In the genomic region with DNA sequence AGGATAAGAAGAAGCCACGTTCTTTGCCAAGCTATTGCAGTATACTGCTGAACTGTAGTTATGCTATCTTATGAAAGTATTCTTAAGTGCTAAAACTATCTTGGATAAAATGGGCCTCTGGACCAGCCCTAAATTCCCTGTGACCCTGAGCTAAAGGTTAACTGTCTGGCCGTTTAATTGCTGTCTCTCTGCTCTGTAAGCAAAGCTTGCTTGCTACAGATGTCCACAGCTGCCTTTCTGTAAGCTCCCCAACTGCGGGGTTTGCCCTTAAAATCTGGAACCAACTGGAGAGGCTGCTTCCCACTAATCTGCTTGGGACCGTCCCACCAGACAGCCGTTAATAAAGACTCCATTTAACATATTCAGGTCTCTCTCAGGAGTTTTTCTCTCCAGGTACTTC, we compare ENCODE assay signal across 15 mouse cellular contexts.
DNase-seq lines count a peak whose midpoint lies in the region; ATAC-seq lines count a peak whose summit lies in the region.
"Had no signal": no experiment of that assay in that cellular context is flagged by ENCODE, and none has a peak within 500 bp of the region (broad histone marks: within the 10 kb centered on the region; RNA-seq: fewer than 3 reads in every experiment).

No protein-coding gene starts in this region.

- DNase-seq in testis, postnatal 14 days (ENCODE audit: low spot score) = peak; percentile 59
- no peak for DNase-seq in testis, postnatal 10 days (ENCODE audit: low spot score)
- peak; percentile 84 for DNase-seq in kidney, postnatal 14 days
- no peak for DNase-seq in gastrocnemius, postnatal 25 days
- DNase-seq in adrenal gland, postnatal 10 days = no peak
- DNase-seq in hindbrain, embryonic 14.5 days (ENCODE audit: low spot score) = no peak
- DNase-seq: adrenal gland, postnatal 25 days; cerebellum, postnatal 36 days had no signal

- 0 out of 2 replicates have a peak overlapping the region, but pooled peaks have one; percentile 34 for H3K27ac ChIP-seq in intestine, embryonic 16.5 days (ENCODE audit: low read length)
- H3K27ac ChIP-seq in stomach, embryonic 15.5 days = peak overlapping the region; percentile 66; the same call in 1 of the 2 replicates
- H3K27ac ChIP-seq in hindbrain, embryonic 14.5 days = no peak overlapping the region
- H3K27ac ChIP-seq: embryonic facial prominence, embryonic 13.5 days; forebrain, embryonic 12.5 days; macrophage; neural tube, embryonic 13.5 days had no signal

- peak; percentile 61; the same call in 1 of the 2 replicates for ATAC-seq in intestine, embryonic 16.5 days
- ATAC-seq in stomach, embryonic 15.5 days (ENCODE audit: insufficient read depth, low FRiP score, low read depth) = 0 out of 2 replicates have a peak, but pooled peaks have one; percentile 40
- ATAC-seq in hindbrain, embryonic 14.5 days (ENCODE audit: low FRiP score) = no peak
- ATAC-seq: midbrain, embryonic 16.5 days had no signal

- no peaks in the 10 kb centered on the region for H3K27me3 ChIP-seq in intestine, embryonic 16.5 days (replicated peaks; ENCODE audit: control insufficient read depth, insufficient read depth, low read length)
- H3K27me3 ChIP-seq in stomach, embryonic 15.5 days (replicated peaks) = no peaks in the 10 kb centered on the region
- no peaks in the 10 kb centered on the region for H3K27me3 ChIP-seq in hindbrain, embryonic 14.5 days (ENCODE audit: control insufficient read depth, insufficient read depth, low read length)
- H3K27me3 ChIP-seq: embryonic facial prominence, embryonic 13.5 days; forebrain, embryonic 12.5 days; neural tube, embryonic 13.5 days had no signal

- 45% methylated on average over 5 of the region's 5 CpGs for WGBS in intestine, embryonic 16.5 days
- 32% methylated on average over 5 of the region's 5 CpGs for WGBS in stomach, embryonic 15.5 days
- WGBS in hindbrain, embryonic 14.5 days = 79% methylated on average over 5 of the region's 5 CpGs

- 0 out of 2 replicates have a peak, but pooled peaks cover 3% of the 10 kb centered on the region for H3K4me1 ChIP-seq in intestine, embryonic 16.5 days (ENCODE audit: control insufficient read depth, insufficient read depth, low read length)
- H3K4me1 ChIP-seq in stomach, embryonic 15.5 days = 0 out of 2 replicates have a peak, but pooled peaks cover 6% of the 10 kb centered on the region
- no peaks in the 10 kb centered on the region for H3K4me1 ChIP-seq in hindbrain, embryonic 14.5 days (replicated peaks; ENCODE audit: control insufficient read depth, insufficient read depth, low read length)

- H3K9me3 ChIP-seq in intestine, embryonic 16.5 days (ENCODE audit: control insufficient read depth, low read length) = no peaks in the 10 kb centered on the region
- no peaks in the 10 kb centered on the region for H3K9me3 ChIP-seq in stomach, embryonic 15.5 days
- H3K9me3 ChIP-seq in hindbrain, embryonic 14.5 days (ENCODE audit: control insufficient read depth, low read length) = peaks cover 7% of the 10 kb centered on the region; the same call in 1 of the 2 replicates
- H3K9me3 ChIP-seq: forebrain, embryonic 12.5 days had no signal

- no peak overlapping the region for H3K4me2 ChIP-seq in intestine, embryonic 16.5 days (ENCODE audit: low read depth, low read length)
- H3K4me2 ChIP-seq in stomach, embryonic 15.5 days = no peak overlapping the region
- H3K4me2 ChIP-seq in hindbrain, embryonic 14.5 days (replicated peaks) = no peak overlapping the region
- H3K4me2 ChIP-seq: embryonic facial prominence, embryonic 13.5 days; forebrain, embryonic 12.5 days; neural tube, embryonic 13.5 days had no signal

- H3K9ac ChIP-seq in intestine, embryonic 16.5 days (ENCODE audit: low read depth, low read length) = no peak overlapping the region
- no peak overlapping the region for H3K9ac ChIP-seq in stomach, embryonic 15.5 days
- H3K9ac ChIP-seq in hindbrain, embryonic 14.5 days = no peak overlapping the region
- H3K9ac ChIP-seq: embryonic facial prominence, embryonic 13.5 days; forebrain, embryonic 12.5 days; neural tube, embryonic 13.5 days had no signal

- H3K36me3 ChIP-seq in intestine, embryonic 16.5 days (ENCODE audit: control insufficient read depth, insufficient read depth, low read length) = no peaks in the 10 kb centered on the region
- no peaks in the 10 kb centered on the region for H3K36me3 ChIP-seq in stomach, embryonic 15.5 days
- no peaks in the 10 kb centered on the region for H3K36me3 ChIP-seq in hindbrain, embryonic 14.5 days (replicated peaks; ENCODE audit: control insufficient read depth, insufficient read depth)
- H3K36me3 ChIP-seq: embryonic facial prominence, embryonic 13.5 days; forebrain, embryonic 12.5 days; neural tube, embryonic 13.5 days had no signal

- no peak overlapping the region for H3K4me3 ChIP-seq in intestine, embryonic 16.5 days (ENCODE audit: low read length)
- H3K4me3 ChIP-seq in stomach, embryonic 15.5 days (replicated peaks) = no peak overlapping the region
- H3K4me3 ChIP-seq in hindbrain, embryonic 14.5 days (replicated peaks; ENCODE audit: low read length) = no peak overlapping the region
- H3K4me3 ChIP-seq: embryonic facial prominence, embryonic 13.5 days; forebrain, embryonic 12.5 days; neural tube, embryonic 13.5 days had no signal

Comparison
In these comparisons a context has a peak if more than half of its experiments do, and no peak if none do; other contexts are left out.
1. DNase-seq: peak in testis, postnatal 14 days (single experiment) and kidney, postnatal 14 days (single experiment); none in testis, postnatal 10 days (single experiment), gastrocnemius, postnatal 25 days (single experiment), adrenal gland, postnatal 10 days (single experiment) and hindbrain, embryonic 14.5 days (single experiment).